Mouse (Mus musculus) kidney, adult 2 months (tissue): ENCODE results near the gene Dapk3.

ENCODE experiments used
- CTCF ChIP-seq: fragments of 200-500 bp; conservative IDR thresholded peaks from 2 replicates; pipeline ENCODE4 v1.5.1; 2011; ENCODE audit warnings: low read depth, mild to moderate bottlenecking, control low read depth, low read length, moderate library complexity, mixed read lengths; ENCODE audit not compliant: insufficient read depth, insufficient read length
- POLR2A ChIP-seq: fragments of 200-500 bp; IDR thresholded peaks from one replicate; pipeline ENCODE4 v1.6.1; 2011; ENCODE audit warnings: low read depth, low read length, control low read depth

- no peak for TF ChIP-seq POLR2A
- TF ChIP-seq CTCF, result no peak
Measured at GRCm38 (mm10) chr10:81204137-81204536, 21.3 kb downstream of the Dapk3 start.
